Mouse (Mus musculus) limb, embryonic 10.5 days (tissue): ENCODE results near the gene Gcnt1. TPM values are rescaled to one million over a fixed set of nuclear protein-coding genes. Genes with fewer than 3 reads are reported as not detected.
A peak's percentile ranks its signal among the peaks of the same experiment; 100 is the strongest.

ENCODE experiments used
- DNase-seq: peaks from one replicate; pipeline ENCODE4 v3.0.0-alpha.2; 2017; ENCODE audit warnings: low spot score
- H3K27ac ChIP-seq: fragments of 300-500 bp; sonication (generic); 2 replicates; pipeline ENCODE4 v1.5.1; 2016; ENCODE audit warnings: mild to moderate bottlenecking
- H3K27me3 ChIP-seq: fragments of 300-500 bp; sonication (generic); 2 replicates; pipeline ENCODE4 v1.6.1; 2016; ENCODE audit warnings: low read depth, mild to moderate bottlenecking; ENCODE audit not compliant: poor library complexity, severe bottlenecking
- H3K36me3 ChIP-seq: fragments of 300-500 bp; sonication (generic); 2 replicates; pipeline ENCODE4 v1.6.1; 2016; ENCODE audit warnings: mild to moderate bottlenecking, moderate library complexity
- H3K4me1 ChIP-seq: fragments of 300-500 bp; sonication (generic); 2 replicates; pipeline ENCODE4 v1.6.1; 2016
- H3K4me3 ChIP-seq: fragments of 300-500 bp; sonication (generic); 2 replicates; pipeline ENCODE4 v1.5.1; 2016; ENCODE audit warnings: mild to moderate bottlenecking, moderate library complexity
- H3K9me3 ChIP-seq: fragments of 300-500 bp; sonication (generic); replicated peaks from 2 replicates; pipeline ENCODE4 v1.6.1; 2016; ENCODE audit warnings: mild to moderate bottlenecking
- WGBS: fragments of 180-500 bp; shearing (Covaris S2); methylation state at CpG from one replicate; pipeline ENCODE4 v1.1.7; 2016; 5-methylcytosine and 5-hydroxymethylcytosine counted together
- polyA plus RNA-seq: library from polyadenylated mRNA; unstranded; fragments of >200 nt; fragmentation: Nextera tagmentation; extraction: Ambion mirVana; gene quantifications from 2 replicates; pipeline ENCODE4 v1.2.1, GENCODE M21; 2016

The Gcnt1 gene
- polyA plus RNA-seq, 1 experiment from 2014 or later, result 2.7 TPM

DNA sequence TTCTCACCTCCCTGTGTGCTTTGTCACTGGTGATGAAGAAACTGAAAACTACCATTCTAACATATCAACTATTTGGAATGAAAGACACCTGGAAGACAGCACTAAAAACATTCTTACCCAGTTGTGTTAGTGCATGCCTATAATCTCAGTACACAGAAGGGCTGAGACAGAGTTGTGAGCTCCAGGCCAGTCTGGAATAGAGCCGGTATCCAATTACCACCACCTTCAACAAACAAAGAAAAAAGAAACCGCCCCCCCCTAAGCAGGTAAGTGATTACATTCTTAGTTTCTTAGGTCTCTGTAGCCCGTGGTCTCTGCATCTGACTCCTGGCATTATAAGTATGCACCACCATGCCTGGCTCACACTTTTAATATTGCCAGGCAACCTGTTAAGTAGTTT, 20.2 kb upstream of the Gcnt1 start:
- WGBS, result 11% methylated on average over 3 of the region's 3 CpGs
- H3K4me3 ChIP-seq, result peak overlapping the region; percentile 88
- no peaks in the 10 kb centered on the region for H3K9me3 ChIP-seq
- no peak for DNase-seq
- H3K27ac ChIP-seq, result 0 out of 2 replicates have a peak overlapping the region, but pooled peaks have one; percentile 7
- H3K27me3 ChIP-seq, result peaks cover 21% of the 10 kb centered on the region
- peaks cover 7% of the 10 kb centered on the region; the same call in 1 of the 2 replicates for H3K36me3 ChIP-seq
- peaks cover 15% of the 10 kb centered on the region for H3K4me1 ChIP-seq

DNA sequence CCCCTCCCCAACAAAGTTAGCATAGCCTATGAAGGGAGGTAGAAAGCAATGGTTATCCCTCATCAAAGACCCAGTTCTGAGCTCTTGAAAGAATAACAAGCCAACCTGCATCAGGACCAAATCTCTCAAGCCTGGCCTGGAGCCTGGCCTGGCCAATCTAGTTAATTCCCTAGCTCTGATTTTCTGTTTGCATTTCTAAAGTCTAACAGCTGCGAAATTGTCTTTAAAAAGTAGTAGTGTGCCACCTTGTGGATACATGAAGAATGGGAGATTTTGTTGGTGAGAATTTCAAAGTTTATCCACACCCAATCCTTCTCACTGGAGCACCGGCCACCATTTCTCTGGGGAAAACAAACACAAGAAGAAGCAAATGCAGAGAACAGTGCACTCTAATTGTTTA, 15.8 kb upstream of the Gcnt1 start:
- no peak for DNase-seq
- Histone ChIP-seq H3K4me1 (peaks cover 8% of the 10 kb centered on the region; the same call in 1 of the 2 replicates), H3K9me3 (no peaks in the 10 kb centered on the region), H3K27ac (no peak overlapping the region), H3K4me3 (no peak overlapping the region), H3K27me3 (peaks cover 21% of the 10 kb centered on the region), H3K36me3 (no peaks in the 10 kb centered on the region)
- WGBS, result 29% methylated on average over 2 of the region's 2 CpGs

DNA sequence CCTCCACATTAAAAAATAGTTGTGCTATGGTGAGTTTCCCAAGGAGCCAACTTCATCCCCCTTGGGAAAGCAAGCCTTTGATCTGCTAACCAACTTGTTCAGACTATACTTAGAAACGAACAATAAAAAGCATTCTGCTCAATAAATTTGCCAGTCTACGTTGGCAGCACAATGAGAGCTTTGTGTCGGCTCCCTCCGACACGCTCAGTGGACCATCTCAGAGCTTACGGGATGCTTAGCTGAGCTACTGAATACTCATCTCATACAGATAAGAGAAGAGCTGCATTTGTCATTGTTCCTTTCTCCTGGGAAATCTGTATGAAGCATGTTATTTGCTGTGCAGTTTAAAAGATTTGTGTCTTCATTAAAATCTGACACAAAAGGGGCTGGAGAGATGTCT, 13.8 kb upstream of the Gcnt1 start:
- no peaks in the 10 kb centered on the region for H3K4me1 ChIP-seq
- WGBS, result 78% methylated on average over 6 of the region's 6 CpGs
- H3K27me3 ChIP-seq, result 0 out of 2 replicates have a peak, but pooled peaks cover 2% of the 10 kb centered on the region
- no peaks in the 10 kb centered on the region for H3K9me3 ChIP-seq
- no peak for DNase-seq
- no peak overlapping the region for H3K4me3 ChIP-seq
- no peaks in the 10 kb centered on the region for H3K36me3 ChIP-seq
- H3K27ac ChIP-seq, result no peak overlapping the region

DNA sequence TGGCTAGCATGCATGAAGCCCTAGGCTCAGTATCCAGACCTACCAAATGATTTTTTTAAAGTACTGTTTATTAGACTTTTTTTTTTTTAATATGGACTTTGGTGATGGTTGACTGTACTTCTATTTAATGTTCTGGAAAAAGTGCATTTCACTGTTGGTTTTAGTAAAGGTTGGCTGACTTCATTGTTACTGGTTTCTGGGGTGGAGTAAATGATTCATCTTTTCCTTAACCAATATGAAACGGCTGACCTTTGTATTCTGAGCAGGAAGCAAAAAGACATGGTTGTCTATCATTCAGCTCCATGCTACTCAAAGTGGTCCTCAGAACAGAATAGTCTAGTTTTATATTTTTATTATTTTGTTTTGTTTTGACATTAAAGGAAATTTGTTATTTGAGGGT, 12.8 kb upstream of the Gcnt1 start:
- H3K9me3 ChIP-seq, result no peaks in the 10 kb centered on the region
- H3K4me3 ChIP-seq, result no peak overlapping the region
- H3K4me1 ChIP-seq, result no peaks in the 10 kb centered on the region
- DNase-seq, result no peak
- H3K27ac ChIP-seq, result no peak overlapping the region
- WGBS, result 81% methylated on average over 1 of the region's 1 CpGs
- no peaks in the 10 kb centered on the region for H3K27me3 ChIP-seq
- no peaks in the 10 kb centered on the region for H3K36me3 ChIP-seq

DNA sequence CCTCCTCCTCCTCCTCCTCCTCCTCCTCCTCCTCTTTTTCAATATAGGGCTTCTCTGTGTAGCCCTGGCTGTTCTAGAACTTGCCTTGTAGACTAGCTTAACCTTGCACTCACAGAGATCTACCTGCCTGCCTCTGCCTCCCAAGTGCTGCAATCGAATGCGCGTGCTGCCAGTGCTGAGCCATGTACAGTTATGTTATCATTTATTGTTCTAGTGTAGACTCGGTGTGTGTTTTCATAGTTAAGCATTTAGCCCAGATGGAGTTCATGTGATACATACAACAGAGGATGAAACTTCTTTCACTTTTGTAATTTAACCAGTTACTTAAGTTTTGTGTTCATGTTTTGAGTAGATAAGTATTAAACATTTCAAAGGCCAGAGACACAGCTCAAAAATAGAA, 12.4 kb upstream of the Gcnt1 start:
- DNase-seq, result no peak
- Histone ChIP-seq H3K4me1 (no peaks in the 10 kb centered on the region), H3K27me3 (no peaks in the 10 kb centered on the region), H3K4me3 (no peak overlapping the region), H3K9me3 (no peaks in the 10 kb centered on the region), H3K36me3 (no peaks in the 10 kb centered on the region), H3K27ac (no peak overlapping the region)
- 96% methylated on average over 4 of the region's 4 CpGs for WGBS

- 86% methylated on average over 6 of the region's 6 CpGs for WGBS
- no peak for DNase-seq
- no peak overlapping the region for H3K4me3 ChIP-seq
These were observed 10.3 kb upstream of the Gcnt1 start for GRCm38 (mm10) chr19:17382807-17383397.

DNA sequence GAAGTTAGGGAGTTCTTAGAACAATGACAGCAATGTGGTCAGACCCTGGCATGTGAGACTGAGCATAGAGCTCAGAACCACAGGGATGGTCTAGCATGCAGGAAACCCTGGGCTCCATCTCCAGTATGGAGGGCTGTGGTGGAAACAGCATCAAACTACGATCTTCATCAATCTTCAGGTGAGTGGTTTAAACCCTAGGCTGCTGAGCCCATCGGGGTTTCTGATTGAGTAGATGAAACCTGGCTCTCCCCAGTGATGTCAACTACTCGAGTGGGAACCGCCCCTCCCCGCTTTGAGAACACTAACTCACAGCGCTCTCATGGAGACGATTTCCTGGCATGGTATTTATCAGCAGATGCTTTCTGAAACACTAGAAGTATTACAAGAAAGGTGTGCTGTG, 7.9 kb upstream of the Gcnt1 start:
- Histone ChIP-seq H3K36me3 (no peaks in the 10 kb centered on the region), H3K27me3 (no peaks in the 10 kb centered on the region), H3K4me1 (no peaks in the 10 kb centered on the region), H3K9me3 (no peaks in the 10 kb centered on the region), H3K4me3 (no peak overlapping the region), H3K27ac (no peak overlapping the region)
- 77% methylated on average over 7 of the region's 7 CpGs for WGBS
- no peak for DNase-seq

More at GRCm38 (mm10) chr19:17382807-17383397, 10.3 kb upstream of the Gcnt1 start:
- Histone ChIP-seq H3K9me3 (no peaks in the 10 kb centered on the region), H3K27ac (no peak overlapping the region), H3K36me3 (no peaks in the 10 kb centered on the region), H3K4me1 (no peaks in the 10 kb centered on the region), H3K27me3 (no peaks in the 10 kb centered on the region)

DNA sequence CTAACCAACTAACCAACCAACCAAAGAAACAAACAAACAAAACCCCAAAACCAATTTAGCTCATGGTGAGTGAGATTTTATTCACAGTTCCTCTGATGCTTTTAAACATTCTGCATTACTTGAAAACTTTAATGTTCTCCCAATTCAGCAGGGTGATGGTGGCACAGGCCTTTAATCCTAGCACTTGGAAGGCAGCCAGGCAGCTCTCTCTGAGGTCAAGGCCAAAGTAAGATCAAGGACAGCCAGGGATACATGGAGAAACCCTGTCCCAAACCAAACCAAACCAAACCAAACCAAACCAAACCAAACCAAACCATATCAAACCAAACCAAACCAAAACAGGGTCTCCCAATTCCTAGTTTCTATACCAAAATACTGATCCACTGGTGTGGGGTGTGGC, 6.2 kb upstream of the Gcnt1 start:
- DNase-seq, result no peak
- H3K4me1 ChIP-seq, result no peaks in the 10 kb centered on the region
- no peaks in the 10 kb centered on the region for H3K36me3 ChIP-seq
- H3K4me3 ChIP-seq, result no peak overlapping the region
- H3K9me3 ChIP-seq, result no peaks in the 10 kb centered on the region
- H3K27ac ChIP-seq, result no peak overlapping the region
- no peaks in the 10 kb centered on the region for H3K27me3 ChIP-seq

- Histone ChIP-seq H3K27me3 (no peaks in the 10 kb centered on the region), H3K27ac (no peak overlapping the region), H3K4me3 (no peak overlapping the region)
These were observed 3.1 kb downstream of the Gcnt1 start for GRCm38 (mm10) chr19:17369581-17369980.

GRCm38 (mm10) chr19:17368557-17368956, 4.1 kb downstream of the Gcnt1 start:
- H3K4me1 ChIP-seq, result no peaks in the 10 kb centered on the region
- H3K4me3 ChIP-seq, result no peak overlapping the region
- WGBS, result 90% methylated on average over 9 of the region's 9 CpGs
- H3K9me3 ChIP-seq, result no peaks in the 10 kb centered on the region
- no peaks in the 10 kb centered on the region for H3K27me3 ChIP-seq
- no peaks in the 10 kb centered on the region for H3K36me3 ChIP-seq
- no peak for DNase-seq
- H3K27ac ChIP-seq, result no peak overlapping the region

More at GRCm38 (mm10) chr19:17369581-17369980, 3.1 kb downstream of the Gcnt1 start:
- Histone ChIP-seq H3K36me3 (no peaks in the 10 kb centered on the region), H3K4me1 (no peaks in the 10 kb centered on the region), H3K9me3 (no peaks in the 10 kb centered on the region)
- 77% methylated on average over 7 of the region's 7 CpGs for WGBS
- DNase-seq, result no peak

- Histone ChIP-seq H3K4me1 (no peaks in the 10 kb centered on the region), H3K27me3 (no peaks in the 10 kb centered on the region), H3K9me3 (no peaks in the 10 kb centered on the region), H3K27ac (no peak overlapping the region), H3K4me3 (no peak overlapping the region), H3K36me3 (no peaks in the 10 kb centered on the region)
- no peak for DNase-seq
- WGBS, result 90% methylated on average over 8 of the region's 8 CpGs
These were observed 6.1 kb downstream of the Gcnt1 start for GRCm38 (mm10) chr19:17366364-17367090.

- Histone ChIP-seq H3K27me3 (no peaks in the 10 kb centered on the region), H3K4me3 (no peak overlapping the region), H3K27ac (no peak overlapping the region), H3K9me3 (no peaks in the 10 kb centered on the region), H3K36me3 (no peaks in the 10 kb centered on the region), H3K4me1 (no peaks in the 10 kb centered on the region)
- 42% methylated on average over 3 of the region's 3 CpGs for WGBS
- no peak for DNase-seq
These were observed 7.9 kb downstream of the Gcnt1 start for GRCm38 (mm10) chr19:17364741-17365140.

- Histone ChIP-seq H3K9me3 (no peaks in the 10 kb centered on the region), H3K4me3 (no peak overlapping the region), H3K27ac (no peak overlapping the region), H3K27me3 (0 out of 2 replicates have a peak, but pooled peaks cover 6% of the 10 kb centered on the region), H3K4me1 (0 out of 2 replicates have a peak, but pooled peaks cover 4% of the 10 kb centered on the region), H3K36me3 (no peaks in the 10 kb centered on the region)
- no peak for DNase-seq
- WGBS, result 87% methylated on average over 2 of the region's 2 CpGs
These were observed 11.5 kb downstream of the Gcnt1 start for GRCm38 (mm10) chr19:17361181-17361580.
